Mouse (Mus musculus): ENCODE measurements around the gene Adam10.

DNA sequence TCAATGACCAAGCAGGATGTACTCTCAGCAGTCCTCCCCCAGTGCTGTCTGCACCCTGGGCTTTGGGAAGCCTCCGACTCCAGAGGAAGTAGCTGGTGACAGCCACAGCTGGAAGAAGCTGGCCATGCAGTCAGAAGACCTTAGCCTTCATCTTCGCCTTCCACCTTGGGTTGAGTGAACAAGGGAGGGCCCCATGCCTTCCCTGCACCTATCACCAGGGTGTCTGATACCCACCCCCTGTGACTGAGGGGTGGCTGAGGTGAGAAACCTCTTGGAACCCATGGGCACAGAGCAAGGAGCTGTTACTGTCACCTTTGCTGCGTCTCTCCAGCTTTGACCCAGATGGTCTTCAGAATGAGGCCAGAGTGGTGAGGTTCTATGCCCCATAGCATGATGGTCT, 123.0 kb downstream of the Adam10 start:
- TF ChIP-seq CTCF (IDR thresholded peaks at IDR 0.05; ENCODE audit: insufficient read depth, low read length) (no peak), POLR2A (IDR thresholded peaks at IDR 0.05; ENCODE audit: borderline replicate concordance, extremely low read depth, low read depth, low read length) (no peak)
